Mouse (Mus musculus): ENCODE results near the gene H2-K1. TPM values are rescaled to one million over a fixed set of nuclear protein-coding genes. Genes with fewer than 3 reads are reported as not detected.
"Not testable (repeated sequence)": the region's sequence is repeated elsewhere in the genome, so short reads cannot be mapped to it uniquely, and the experiment has no call there.

The H2-K1 gene
- total RNA-seq, 2 experiments from 2014 or later, result 10.3 to 13.6 TPM

DNA sequence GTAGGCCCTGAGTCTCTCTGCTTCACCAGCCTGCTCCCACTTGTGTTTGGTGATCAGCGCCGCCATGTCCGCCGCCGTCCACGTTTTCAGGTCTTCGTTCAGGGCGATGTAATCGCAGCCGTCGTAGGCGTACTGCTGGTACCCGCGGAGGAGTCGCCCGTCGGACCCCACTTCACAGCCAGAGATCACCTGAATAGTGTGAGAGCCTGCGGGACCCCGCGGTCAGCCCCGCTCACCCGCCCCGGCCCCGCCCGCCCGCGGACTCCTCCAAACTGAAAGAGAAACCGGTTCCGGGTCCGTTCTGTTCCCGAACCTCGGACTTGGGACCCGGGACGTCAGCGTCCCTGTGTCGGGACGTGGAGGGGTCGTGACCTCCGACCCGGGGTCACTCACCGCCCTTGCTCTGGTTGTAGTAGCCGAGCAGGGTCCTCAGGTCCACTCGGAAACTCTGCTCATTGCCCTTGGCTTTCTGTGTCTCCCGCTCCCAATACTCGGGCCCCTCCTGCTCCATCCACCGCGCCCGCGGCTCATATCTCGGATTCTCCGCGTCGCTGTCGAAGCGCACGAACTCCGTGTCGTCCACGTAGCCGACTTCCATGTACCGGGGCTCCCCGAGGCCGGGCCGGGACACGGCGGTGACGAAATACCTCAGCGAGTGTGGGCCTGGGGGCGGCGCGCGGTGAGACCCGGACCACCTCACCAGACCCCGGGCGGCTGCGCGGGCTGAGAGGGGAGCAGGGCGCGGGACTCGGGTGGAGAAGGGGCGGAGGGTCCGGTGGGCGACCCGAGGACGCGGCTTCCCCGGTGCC lies 602 bp downstream of the H2-K1 start:
- no peak for DNase-seq (ENCODE audit: low spot score in 2 of 2)
- intact Hi-C loops (cut with DNase I), result loop anchor here (5.0 kb wide), 2 partner anchors 1293 to 1378 kb away; partner anchors contain the start of gene H2-Q4

DNA sequence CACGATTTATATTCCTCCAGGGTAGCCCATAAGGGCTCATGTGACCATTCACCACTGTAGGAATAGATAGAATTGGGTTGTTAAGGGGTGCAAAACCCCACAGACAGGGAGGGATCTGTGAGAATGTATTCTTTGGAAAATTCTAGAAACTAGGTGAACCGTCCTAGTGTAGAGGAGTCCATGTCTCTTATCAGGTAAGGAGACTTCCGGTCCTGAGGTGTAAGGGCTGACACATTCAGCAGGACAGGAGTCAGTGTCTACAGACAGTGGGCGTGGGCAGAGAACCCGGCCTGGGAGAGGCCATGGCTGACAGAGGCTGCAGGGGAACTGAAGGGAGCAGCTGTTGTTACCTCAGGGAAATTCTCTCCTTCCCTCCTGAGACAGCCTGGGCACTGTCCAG lies 1.4 kb downstream of the H2-K1 start:
- intact Hi-C loops (cut with DNase I), result loop anchor here (5.0 kb wide), 1 partner anchor 1294 kb away; no protein-coding TSS in a partner anchor
- DNase-seq (ENCODE audit: low spot score in 2 of 2), result not testable (repeated sequence)

DNA sequence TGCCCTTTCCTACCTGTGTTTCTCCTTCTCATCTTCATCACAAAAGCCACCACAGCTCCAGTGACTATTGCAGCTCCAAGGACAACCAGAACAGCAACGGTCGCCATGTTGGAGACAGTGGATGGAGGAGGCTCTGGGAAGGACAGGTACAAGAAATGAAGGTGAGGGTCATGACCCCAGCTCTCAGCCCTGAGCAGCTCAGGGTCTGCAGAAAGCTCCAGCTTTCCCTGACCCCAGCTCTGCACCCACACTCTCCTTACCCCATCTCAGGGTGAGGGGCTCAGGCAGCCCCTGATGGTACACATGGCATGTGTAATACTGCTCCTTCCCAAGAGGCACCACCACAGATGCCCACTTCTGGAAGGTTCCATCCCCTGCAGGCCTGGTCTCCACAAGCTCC lies 3.1 kb downstream of the H2-K1 start:
- not testable (repeated sequence) for DNase-seq (ENCODE audit: low spot score in 2 of 2)
- intact Hi-C loops (cut with DNase I), result loop anchor here (5.0 kb wide), 1 partner anchor 1295 kb away; no protein-coding TSS in a partner anchor

DNA sequence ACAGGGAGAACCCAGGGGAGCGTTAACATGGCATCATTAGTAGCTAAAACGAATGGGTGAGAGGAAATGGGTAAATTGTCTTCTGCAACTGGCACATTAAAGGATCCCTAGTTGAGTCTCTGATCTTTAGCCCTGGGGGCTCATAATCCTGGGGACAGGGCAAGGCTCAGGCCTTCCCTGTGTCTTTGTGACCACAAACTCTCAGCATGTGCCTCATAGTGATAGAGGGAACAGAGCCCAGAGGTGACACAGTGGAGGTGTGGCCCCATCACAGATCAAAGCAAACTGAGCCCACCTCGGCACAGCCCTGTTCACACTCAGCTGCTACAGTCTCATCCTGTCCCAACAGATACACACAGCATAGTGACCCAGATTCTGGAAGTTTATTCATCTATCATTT lies 4.5 kb downstream of the H2-K1 start:
- intact Hi-C loops (cut with DNase I), result loop anchor here (5.0 kb wide), 1 partner anchor 1297 kb away; no protein-coding TSS in a partner anchor
- DNase-seq (ENCODE audit: low spot score in 2 of 2), result no peak

DNA sequence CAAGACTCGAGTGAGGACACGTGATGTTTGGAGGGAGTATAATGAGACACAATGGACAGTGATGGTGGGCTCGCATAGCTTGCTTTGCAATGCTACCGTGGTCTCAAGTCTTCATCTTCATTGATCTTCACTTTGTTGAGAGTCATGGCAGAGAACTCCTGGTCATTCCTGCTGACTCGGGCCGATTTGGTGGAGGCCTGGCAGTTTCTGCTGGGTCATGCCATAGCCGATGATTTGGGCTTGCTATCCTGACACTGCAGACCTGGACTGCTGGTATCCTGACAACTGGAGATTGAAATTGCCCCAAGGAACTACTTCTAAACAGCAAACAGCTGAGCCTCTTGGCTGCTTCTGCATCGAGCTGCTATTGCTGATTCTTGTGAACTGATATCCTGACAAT lies 5.2 kb downstream of the H2-K1 start:
- intact Hi-C loops (cut with DNase I), result loop anchor here (5.0 kb wide), 1 partner anchor 1297 kb away; no protein-coding TSS in a partner anchor
- DNase-seq (ENCODE audit: low spot score in 2 of 2), result no peak

DNA sequence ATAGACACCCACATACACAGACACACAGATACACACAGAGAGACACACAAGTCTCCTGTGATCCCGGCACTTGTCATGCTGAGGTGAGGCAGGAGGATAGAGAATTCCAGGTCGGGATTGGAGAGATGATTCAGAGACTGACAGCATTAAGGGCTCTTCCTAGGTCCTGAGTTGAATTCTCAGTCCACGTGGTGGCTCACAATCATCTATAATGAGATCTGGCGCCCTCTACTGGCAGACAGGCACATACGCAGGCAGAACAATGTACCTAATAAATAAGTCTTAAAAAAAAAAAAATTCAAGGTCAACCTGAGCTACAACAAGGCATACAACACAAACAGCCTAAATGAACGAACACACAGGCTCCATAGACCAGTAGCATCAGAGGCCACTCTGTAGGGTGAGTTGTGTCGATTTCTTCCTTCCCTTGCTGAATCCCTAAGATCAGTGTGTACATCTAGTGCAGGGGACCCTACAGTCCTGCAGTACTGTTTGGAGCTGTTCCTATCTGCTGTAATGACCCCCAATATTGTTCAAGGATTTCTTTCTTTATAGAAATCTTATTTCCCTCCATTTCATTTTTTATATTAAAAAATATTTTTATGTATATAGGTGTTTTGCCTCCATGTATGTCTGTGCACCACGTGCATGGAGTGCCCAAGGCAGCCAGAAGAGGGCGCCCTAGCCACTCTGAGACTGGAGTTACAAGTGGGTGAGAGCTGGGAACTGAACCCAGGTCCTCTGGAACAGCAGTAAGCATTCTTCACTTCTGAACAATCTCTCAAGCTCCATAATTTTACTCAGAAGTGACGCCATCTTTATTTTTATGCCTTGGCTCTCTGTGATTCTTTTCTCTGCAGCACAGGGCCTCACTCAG lies 8.1 kb downstream of the H2-K1 start:
- DNase-seq (ENCODE audit: low spot score in 2 of 2), result peak; percentile 38 to 65
- intact Hi-C loops (cut with DNase I), result no loop called here

DNA sequence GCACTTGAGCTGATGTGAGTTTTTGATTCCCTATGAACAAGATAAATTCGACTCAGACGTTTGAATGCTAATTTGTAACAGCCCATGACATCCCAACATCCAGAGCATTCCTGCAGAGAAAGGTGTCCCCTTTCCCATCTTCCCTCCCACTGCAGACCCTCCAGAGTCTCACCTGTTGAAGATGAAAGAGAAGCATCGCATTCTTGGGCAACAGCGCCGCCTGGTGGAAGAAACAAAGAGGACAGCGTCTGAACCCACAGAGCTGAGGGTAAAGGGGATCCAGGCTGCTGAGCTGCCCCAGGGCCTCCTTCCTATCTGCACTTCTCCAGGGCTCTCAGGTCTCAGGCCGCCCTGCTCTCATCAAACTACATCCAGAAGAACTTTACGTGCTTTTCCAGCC lies 18.0 kb downstream of the H2-K1 start:
- intact Hi-C loops (cut with DNase I), result not testable (repeated sequence)

DNA sequence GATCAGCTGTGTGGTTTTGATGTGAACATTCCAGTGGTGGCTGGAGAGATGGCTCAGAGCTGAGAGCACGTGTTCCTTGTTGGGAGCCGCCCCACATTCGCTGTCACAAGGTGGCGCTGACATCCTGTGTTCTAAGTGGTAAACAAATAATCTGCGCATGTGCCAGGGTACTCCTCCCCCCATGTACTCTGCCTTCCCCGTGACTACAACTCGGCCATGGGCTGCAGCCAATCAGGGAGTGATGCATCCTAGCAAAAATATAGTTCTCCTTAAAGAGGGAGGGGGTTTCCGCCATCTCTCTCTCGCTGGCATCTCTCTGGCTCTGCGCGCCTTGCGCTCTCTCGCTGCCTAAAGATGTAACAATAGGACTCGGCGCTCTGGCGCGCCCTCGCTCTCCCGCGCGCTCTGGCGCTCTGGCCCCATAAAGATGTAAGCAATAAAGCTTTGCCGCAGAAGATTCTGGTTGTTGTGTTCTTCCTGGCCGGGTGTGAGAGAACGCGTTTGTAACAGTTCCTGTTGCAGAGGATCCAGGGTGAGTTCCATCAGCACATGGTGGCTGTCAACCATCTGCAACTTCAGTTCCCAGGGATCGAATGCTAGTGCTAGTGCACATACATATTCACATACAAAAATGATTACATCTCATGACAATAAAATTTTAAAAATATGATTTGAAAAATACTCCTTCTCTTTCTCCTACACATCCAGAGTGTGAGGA lies 18.8 kb downstream of the H2-K1 start:
- intact Hi-C loops (cut with DNase I), result not testable (repeated sequence)
- peak; percentile 90 to 97 for DNase-seq (ENCODE audit: low spot score in 2 of 2)

More for the DNA sequence above, 18.0 kb downstream of the H2-K1 start:
- peak; percentile 37 to 58 for DNase-seq (ENCODE audit: low spot score in 2 of 2)

DNA sequence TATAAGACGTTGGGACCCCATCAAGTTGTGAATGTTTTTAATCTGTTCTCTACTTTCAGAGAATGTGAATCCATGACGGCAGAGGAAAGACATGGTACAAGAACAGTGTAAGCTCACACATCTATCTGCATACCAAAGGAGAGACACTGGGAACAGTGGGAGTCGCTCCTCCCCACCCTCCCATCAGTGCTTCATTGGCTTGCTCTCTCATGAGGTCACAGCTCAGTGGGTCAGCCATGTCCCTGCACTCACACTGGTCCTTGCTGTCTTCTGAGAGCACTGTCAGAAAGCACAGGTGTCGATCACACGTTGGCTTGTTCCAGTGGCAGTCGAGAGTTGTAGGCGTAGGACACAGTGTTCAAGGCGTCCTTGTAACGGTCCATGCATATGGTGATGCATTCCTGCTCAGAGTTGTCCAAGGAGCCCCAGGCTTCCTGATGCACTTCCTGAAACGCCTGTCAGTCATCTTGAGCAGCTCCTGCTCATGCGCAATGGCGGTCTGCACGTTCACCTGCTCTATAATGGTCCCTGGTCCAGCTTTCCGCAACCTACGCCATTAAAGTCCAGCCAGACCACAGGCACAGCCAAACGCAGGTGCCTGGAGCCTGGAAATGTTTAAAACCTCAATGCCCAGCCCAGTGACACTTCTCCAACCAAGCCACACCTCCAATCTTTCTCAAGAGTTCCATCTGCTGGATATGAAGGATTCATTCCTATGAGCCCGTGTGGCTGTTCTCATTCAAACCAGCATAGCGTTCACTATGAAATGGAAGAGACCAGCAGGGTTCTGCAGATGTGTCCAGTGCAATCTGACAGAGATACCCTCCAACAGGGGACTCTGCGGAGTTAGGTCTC lies 19.7 kb downstream of the H2-K1 start:
- no peak for DNase-seq (ENCODE audit: low spot score in 2 of 2)
- intact Hi-C loops (cut with DNase I), result no loop called here

DNA sequence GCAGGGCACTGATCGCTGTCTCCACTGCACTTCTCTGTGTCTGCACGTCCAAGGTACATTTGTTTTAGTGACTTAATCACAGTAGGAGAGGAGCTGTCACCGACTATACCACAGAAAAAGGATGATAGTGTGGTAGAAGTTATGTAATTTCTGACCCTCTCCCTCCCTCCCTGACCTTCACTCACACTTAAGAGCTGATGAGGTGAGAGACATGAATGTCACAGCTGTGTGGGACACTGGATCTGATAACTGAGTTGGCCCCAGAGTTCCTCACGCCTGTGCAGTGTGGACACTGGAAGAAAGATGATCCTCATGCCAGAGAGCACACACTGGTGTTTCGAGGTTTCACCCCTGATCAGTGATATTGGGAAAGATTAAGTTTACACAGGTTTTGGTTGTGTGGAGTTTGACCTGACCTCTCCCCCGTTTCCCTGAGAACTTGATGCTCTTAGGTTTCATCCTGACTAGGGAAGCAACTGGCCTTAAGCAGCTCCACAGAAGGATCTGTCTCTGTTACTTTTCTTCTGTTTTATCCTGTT lies 20.6 kb downstream of the H2-K1 start:
- intact Hi-C loops (cut with DNase I), result no loop called here

DNA sequence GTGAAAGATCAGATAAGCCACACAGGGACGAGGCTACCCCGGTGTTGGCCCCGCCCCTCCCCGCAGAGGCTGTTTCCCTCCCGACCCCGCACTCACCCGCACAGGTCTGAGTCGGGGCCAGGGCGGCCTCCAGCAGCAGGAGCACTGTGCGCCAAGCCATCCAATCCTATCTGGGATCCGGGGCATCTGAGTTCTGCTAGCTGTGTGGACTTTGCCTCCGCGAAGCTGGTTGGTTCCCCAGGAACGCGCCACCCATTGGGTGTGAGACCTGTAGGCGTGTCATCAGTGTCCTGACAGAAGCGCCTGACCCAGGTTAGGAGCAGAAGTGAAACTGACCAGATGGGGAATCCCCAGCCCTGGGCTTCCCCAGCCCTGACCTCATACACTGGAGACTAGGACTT lies 21.5 kb downstream of the H2-K1 start:
- DNase-seq (ENCODE audit: low spot score in 2 of 2), result peak in 1 of 2 experiments; percentile 65

More for the DNA sequence above, 20.6 kb downstream of the H2-K1 start:
- no peak for DNase-seq (ENCODE audit: low spot score in 2 of 2)

DNA sequence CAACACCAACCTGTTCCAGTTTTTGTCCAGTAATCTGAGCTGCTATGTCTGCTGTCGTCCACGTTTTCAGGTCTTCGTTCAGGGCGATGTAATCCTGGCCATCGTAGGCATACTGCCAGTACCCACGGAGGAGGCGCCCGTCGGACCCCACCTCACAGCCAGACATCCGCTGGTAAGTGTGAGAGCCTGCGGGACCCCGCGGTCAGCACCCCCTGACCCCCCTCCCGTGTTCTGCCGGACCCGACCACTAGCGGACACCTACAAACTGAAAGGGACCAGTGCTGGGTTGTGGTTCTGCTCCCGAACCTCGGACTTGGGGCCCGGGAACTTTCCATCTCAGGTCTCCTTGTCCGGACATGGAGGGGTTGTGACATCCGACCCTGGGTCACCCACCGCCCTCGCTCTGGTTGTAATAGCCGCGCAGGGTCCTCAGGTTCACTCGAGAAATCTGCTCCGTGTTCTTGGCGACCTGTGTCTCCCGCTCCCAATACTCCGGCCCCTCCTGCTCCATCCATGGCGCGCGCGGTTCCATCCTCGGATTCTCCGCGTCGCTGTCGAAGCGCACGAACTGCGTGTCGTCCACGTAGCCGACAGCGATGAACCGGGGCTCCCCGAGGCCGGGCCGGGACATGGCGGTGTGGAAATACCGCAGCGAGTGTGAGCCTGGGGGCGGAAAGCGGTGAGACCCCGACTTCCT lies 22.1 kb downstream of the H2-K1 start:
- intact Hi-C loops (cut with DNase I), result no loop called here
- no peak for DNase-seq (ENCODE audit: low spot score in 2 of 2)

More for the DNA sequence above, 21.5 kb downstream of the H2-K1 start:
- intact Hi-C loops (cut with DNase I), result no loop called here

DNA sequence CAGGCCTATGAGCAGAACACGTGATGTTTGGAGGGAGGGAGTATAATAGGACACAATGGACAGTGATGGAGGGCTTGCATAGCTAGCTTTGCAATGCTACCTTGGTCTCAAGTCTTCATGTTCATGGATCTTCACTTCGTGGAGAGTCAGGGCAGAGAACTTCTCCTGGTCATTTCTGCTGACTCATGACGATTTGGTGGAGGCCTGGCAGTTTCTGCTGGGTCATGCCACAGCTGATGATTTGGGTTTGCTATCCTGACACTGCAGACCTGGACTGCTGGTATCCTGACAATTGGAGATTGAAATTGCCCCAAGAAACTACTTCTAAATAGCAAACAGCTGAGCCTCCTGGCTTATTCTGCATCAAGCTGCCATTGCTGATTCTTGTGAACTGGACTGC lies 26.6 kb downstream of the H2-K1 start:
- no peak for DNase-seq (ENCODE audit: low spot score in 2 of 2)
- intact Hi-C loops (cut with DNase I), result loop anchor here (2.0 kb wide), 1 partner anchor 1297 kb away; no protein-coding TSS in a partner anchor

DNA sequence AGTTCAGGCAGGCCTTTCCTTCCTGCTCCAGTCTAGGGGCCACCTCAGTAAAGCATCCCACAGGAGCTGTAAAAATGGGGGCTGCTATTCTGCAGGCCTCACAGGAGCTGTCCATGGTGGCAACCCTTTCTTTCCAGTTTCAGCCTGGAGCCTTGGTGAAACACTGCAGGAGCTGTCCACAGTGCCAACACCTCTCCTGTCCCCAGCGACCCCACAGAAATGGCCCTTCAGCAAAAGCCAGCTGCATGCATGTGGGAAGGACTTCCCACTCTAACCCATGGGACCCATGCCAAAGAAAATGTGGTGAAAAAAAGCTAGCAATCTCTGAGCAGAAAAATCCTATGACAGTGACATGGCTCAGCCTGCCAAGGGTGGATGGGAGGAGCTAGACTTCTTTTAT lies 27.5 kb downstream of the H2-K1 start:
- no peak for DNase-seq (ENCODE audit: low spot score in 2 of 2)
- intact Hi-C loops (cut with DNase I), result loop anchor here (2.0 kb wide), 1 partner anchor 1298 kb away; no protein-coding TSS in a partner anchor

DNA sequence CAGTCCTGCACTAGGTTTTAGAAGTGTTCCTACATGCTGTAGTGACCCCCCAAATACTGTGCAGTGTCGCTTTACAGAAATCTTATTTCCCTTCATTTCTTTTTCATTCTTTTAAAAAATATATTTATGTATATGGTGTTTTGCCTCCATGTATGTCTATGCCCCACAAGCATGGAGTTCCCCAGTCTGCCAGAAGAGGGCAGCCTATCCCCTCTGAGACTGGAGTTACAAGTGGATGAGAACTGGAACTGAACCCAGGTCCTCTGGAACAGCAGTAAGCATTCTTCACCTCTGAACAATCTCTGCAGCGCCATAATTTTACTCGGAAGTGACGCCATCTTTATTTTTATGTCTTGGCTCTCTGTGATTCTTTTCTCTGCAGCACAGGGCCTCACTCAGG lies 30.8 kb downstream of the H2-K1 start:
- no peak for DNase-seq (ENCODE audit: low spot score in 2 of 2)
- intact Hi-C loops (cut with DNase I), result no loop called here

DNA sequence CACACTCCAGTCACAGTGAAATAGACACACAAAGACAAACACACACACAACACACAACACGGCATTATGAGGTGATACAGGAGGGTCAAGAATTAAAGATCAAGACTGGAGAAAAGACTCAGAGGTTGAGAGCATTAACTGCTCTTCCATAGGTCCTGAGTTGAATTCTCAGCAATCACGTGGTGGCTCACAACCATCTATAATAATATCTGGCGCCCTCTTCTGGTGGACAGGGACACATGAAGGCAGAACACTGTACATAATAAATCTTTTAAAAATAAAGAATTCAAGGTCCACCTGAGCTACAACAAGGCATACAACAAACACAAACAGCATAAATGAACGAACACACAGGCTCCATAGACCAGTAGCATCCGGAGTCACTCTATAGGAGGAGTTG lies 31.2 kb downstream of the H2-K1 start:
- no peak for DNase-seq (ENCODE audit: low spot score in 2 of 2)
- intact Hi-C loops (cut with DNase I), result no loop called here

DNA sequence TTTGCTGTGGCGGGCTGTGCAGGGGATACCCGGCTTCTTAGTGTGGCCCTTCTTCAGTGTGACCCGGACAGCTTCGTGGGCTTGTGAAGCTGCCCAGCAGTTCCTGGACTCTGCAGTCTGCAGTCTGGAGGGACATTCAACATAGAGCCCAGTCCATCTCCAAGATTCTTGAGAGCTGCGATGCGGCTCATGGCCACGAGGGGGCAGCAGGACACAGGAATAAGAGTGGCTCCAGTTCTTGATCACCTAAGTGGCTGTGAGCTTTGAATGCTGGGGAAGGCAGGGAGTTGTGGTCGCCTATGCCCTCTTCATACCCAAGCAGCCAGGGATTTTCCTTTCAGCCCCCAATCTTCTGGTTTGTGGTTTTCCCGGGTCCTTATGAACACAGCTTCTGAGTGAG lies 31.7 kb downstream of the H2-K1 start:
- DNase-seq (ENCODE audit: low spot score in 2 of 2), result peak; percentile 77 to 85
- intact Hi-C loops (cut with DNase I), result no loop called here

Measured in left cerebral cortex, postnatal 14 days (tissue).